Mouse (Mus musculus) midbrain, postnatal 0 days (tissue): ENCODE measurements at regions not wholly inside any gene's neighbourhood (a gene's known extent, or its start where the extent isn't known, plus 50 kb on each side); places are given as distances from the start of the nearest gene placed in this dataset.

Experiments
- ATAC-seq: fragments of 200-750 bp; cut with Nextera tagmentation; 2 replicates; pipeline ENCODE4 v1.8.0; 2017; ENCODE audit warnings: moderate number of reproducible peaks, mild to moderate bottlenecking, moderate TSS enrichment, moderate library complexity; ENCODE audit not compliant: low FRiP score
- DNase-seq: peaks from one replicate; pipeline ENCODE4 v3.0.0-alpha.2; 2015; ENCODE audit warnings: low spot score
- H3K27ac ChIP-seq: fragments of 300-500 bp; sonication (generic); 2 replicates; pipeline ENCODE4 v1.5.1; 2014; ENCODE audit warnings: low read depth, mild to moderate bottlenecking, low read length, mixed read lengths
- H3K27me3 ChIP-seq: fragments of 300-500 bp; sonication (generic); 2 replicates; pipeline ENCODE4 v1.6.1; 2014; ENCODE audit warnings: low read length, control low read depth, mixed read lengths; ENCODE audit not compliant: insufficient read depth
- H3K36me3 ChIP-seq: fragments of 300-500 bp; sonication (generic); 2 replicates; pipeline ENCODE4 v1.6.1; 2014; ENCODE audit warnings: low read length, control low read depth, mixed read lengths; ENCODE audit not compliant: insufficient read depth
- H3K4me1 ChIP-seq: fragments of 300-500 bp; sonication (generic); 2 replicates; pipeline ENCODE4 v1.6.1; 2014; ENCODE audit warnings: mild to moderate bottlenecking, control low read depth, antibody characterized with exemption, low read length, mixed read lengths; ENCODE audit not compliant: insufficient read depth
- H3K4me2 ChIP-seq: fragments of 300-500 bp; sonication (generic); 2 replicates; pipeline ENCODE4 v1.6.1; 2014; ENCODE audit warnings: low read depth, mild to moderate bottlenecking, low read length, mixed read lengths; ENCODE audit not compliant: poor library complexity, severe bottlenecking
- H3K4me3 ChIP-seq: fragments of 300-500 bp; sonication (generic); 2 replicates; pipeline ENCODE4 v1.5.1; 2014; ENCODE audit warnings: low read depth, mild to moderate bottlenecking, low read length, moderate library complexity
- H3K9ac ChIP-seq: fragments of 300-500 bp; sonication (generic); replicated peaks from 2 replicates; pipeline ENCODE4 v1.6.1; 2014; ENCODE audit warnings: mild to moderate bottlenecking, low read length, moderate library complexity, mixed read lengths; ENCODE audit not compliant: poor library complexity, severe bottlenecking
- H3K9me3 ChIP-seq: fragments of 300-500 bp; sonication (generic); 2 replicates; pipeline ENCODE4 v1.6.1; 2016; ENCODE audit warnings: low read length, control low read depth
- CTCF ChIP-seq: IDR thresholded peaks from 2 replicates; pipeline ENCODE4 v1.5.1; 2016; ENCODE audit warnings: antibody characterized with exemption, mild to moderate bottlenecking
- WGBS: fragments of 180-500 bp; shearing (Covaris S2); extraction: QIAGEN DNeasy Blood & Tissue Kit; methylation state at CpG from one replicate; pipeline ENCODE4 v1.1.7; 2014; 5-methylcytosine and 5-hydroxymethylcytosine counted together

DNA sequence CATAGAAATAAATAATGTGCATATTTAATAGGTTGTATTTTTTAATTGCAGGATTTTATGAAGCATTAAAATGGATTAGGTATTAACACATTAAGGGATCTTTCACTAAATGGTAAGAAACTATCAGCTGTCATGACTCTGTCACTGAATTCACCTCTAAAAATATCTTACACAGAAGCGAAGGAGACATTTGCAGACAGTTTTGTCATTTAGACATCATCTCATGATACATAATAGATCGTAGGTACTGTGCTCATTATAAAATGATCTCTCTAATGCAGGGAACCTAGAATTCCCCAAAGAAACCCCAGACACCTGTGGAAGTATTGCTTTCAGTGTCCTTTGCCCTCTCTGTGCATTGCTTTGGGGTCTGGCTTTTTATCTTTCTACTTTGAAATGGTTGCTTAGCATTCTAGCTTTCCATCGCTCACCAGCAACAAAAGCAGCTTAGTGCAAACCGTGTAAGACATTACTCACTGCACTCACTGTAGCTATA, 1270.5 kb downstream of the Olfm4 start:
- WGBS: 47% methylated on average over 4 of the region's 4 CpGs
- H3K4me2 ChIP-seq: no peak overlapping the region
- no peak overlapping the region for H3K4me3 ChIP-seq
- DNase-seq: no peak
- no peaks in the 10 kb centered on the region for H3K9me3 ChIP-seq
- no peak overlapping the region for H3K9ac ChIP-seq
- no peaks in the 10 kb centered on the region for H3K4me1 ChIP-seq
- no peak for ATAC-seq
- no peaks in the 10 kb centered on the region for H3K27me3 ChIP-seq
- H3K27ac ChIP-seq: no peak overlapping the region
- no peak for TF ChIP-seq CTCF
- H3K36me3 ChIP-seq: no peaks in the 10 kb centered on the region

DNA sequence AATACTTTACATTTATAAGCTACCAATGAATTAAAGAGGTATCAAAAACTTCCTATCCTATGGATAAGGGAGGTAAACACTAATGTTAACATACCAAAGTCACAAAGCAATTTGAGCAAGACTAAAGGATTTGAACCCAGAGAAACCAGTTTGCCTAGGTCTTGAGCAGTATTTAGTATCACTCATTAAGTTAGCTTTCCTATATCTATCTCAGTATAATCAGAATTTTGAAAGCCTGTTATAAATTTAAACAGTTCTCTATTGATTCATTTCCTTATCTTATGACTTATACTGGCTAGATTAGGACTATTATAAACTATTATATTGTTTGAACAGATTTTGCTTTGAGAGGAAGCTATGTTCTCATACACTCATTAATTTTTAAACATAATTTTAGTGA, 1271.5 kb downstream of the Olfm4 start:
- ATAC-seq (no peak), DNase-seq (no peak)
- no peaks in the 10 kb centered on the region for H3K36me3 ChIP-seq
- no peak overlapping the region for H3K4me3 ChIP-seq
- no peaks in the 10 kb centered on the region for H3K4me1 ChIP-seq
- no peak overlapping the region for H3K4me2 ChIP-seq
- no peaks in the 10 kb centered on the region for H3K9me3 ChIP-seq
- no peak overlapping the region for H3K9ac ChIP-seq
- H3K27ac ChIP-seq: no peak overlapping the region
- no peaks in the 10 kb centered on the region for H3K27me3 ChIP-seq
- no peak for TF ChIP-seq CTCF

- ATAC-seq: 0 out of 2 replicates have a peak, but pooled peaks have one; percentile 47
- Histone ChIP-seq H3K27me3 (no peaks in the 10 kb centered on the region), H3K4me3 (no peak overlapping the region), H3K9me3 (no peaks in the 10 kb centered on the region), H3K36me3 (no peaks in the 10 kb centered on the region), H3K9ac (no peak overlapping the region), H3K27ac (0 out of 2 replicates have a peak overlapping the region, but pooled peaks have one; percentile 38), H3K4me1 (no peaks in the 10 kb centered on the region), H3K4me2 (no peak overlapping the region)
- DNase-seq: peak; percentile 1
- no peak for TF ChIP-seq CTCF
- WGBS: 37% methylated on average over 3 of the region's 3 CpGs
Observed at GRCm38 (mm10) chr14:81267637-81268373, 1283.9 kb downstream of the Olfm4 start.

GRCm38 (mm10) chr14:81287489-81288025, 1303.7 kb downstream of the Olfm4 start:
- Histone ChIP-seq H3K4me3 (no peak overlapping the region), H3K4me2 (no peak overlapping the region), H3K27ac (no peak overlapping the region), H3K9ac (no peak overlapping the region), H3K27me3 (no peaks in the 10 kb centered on the region), H3K9me3 (no peaks in the 10 kb centered on the region), H3K36me3 (no peaks in the 10 kb centered on the region), H3K4me1 (no peaks in the 10 kb centered on the region)
- TF ChIP-seq CTCF: no peak
- 65% methylated on average over 3 of the region's 3 CpGs for WGBS
- no peak for ATAC-seq
- DNase-seq: no peak

DNA sequence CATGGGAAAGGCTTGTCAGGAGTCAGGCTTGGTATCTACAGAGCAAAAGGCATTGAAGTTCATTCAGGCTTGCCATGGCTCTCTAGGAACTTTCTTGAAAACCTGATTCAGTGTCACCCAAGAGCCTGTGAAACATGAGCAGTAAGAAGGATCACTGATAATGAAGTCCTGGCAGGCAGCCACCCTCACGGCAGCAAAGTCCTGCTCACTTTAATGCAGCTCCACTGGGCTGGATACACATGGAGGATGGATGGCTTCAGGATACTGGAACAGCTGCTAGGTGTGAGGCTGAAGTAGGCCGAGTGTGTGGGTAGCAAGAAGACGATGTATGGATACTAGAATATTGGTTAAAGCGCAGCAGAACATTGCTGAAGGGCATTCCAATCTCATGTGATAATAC, 1323.3 kb downstream of the Olfm4 start:
- H3K36me3 ChIP-seq: no peaks in the 10 kb centered on the region
- 65% methylated on average over 4 of the region's 4 CpGs for WGBS
- ATAC-seq (no peak), DNase-seq (peak; percentile 44)
- no peak overlapping the region for H3K27ac ChIP-seq
- no peaks in the 10 kb centered on the region for H3K4me1 ChIP-seq
- no peak for TF ChIP-seq CTCF
- H3K27me3 ChIP-seq: no peaks in the 10 kb centered on the region
- no peak overlapping the region for H3K4me2 ChIP-seq
- H3K9ac ChIP-seq: no peak overlapping the region
- no peaks in the 10 kb centered on the region for H3K9me3 ChIP-seq
- H3K4me3 ChIP-seq: no peak overlapping the region

DNA sequence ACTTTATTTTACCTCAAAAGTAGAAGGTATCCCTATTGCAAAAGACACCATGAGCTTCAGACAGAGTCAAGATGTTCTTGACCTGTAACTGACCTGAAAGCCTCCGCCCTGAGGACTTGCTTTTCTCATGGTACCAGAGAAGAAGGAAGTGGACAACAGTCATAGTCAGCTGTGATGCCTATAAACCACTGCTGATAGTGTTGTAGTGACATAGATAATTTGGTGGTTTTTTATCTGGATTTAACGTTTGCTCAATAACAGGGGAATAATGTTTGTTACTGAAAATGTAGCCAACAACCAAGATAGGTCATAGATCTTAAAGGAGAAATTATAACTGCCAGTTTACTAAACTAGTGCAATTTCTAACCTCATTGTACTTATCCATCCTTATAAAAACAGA, 1357.2 kb downstream of the Olfm4 start:
- WGBS: 70% methylated on average over 2 of the region's 2 CpGs
- no peaks in the 10 kb centered on the region for H3K4me1 ChIP-seq

More for the DNA sequence above, 1357.2 kb downstream of the Olfm4 start:
- Histone ChIP-seq H3K4me2 (no peak overlapping the region), H3K27ac (no peak overlapping the region), H3K36me3 (no peaks in the 10 kb centered on the region), H3K4me3 (no peak overlapping the region), H3K27me3 (no peaks in the 10 kb centered on the region), H3K9me3 (no peaks in the 10 kb centered on the region), H3K9ac (no peak overlapping the region)
- ATAC-seq (no peak), DNase-seq (no peak)
- TF ChIP-seq CTCF: no peak
